Mouse (Mus musculus) MN1 (cell line): ENCODE data around the gene Syt16.

Experiments used
- DNase-seq: peaks from one replicate; pipeline ENCODE4 v3.0.0-alpha.2; 2016; ENCODE audit warnings: low spot score

Gene Syt16

GRCm38 (mm10) chr12:74105811-74106513 lies 108.5 kb downstream of the Syt16 start:
- DNase-seq = no peak

GRCm38 (mm10) chr12:74108663-74109081 lies 111.2 kb downstream of the Syt16 start:
- no peak for DNase-seq

GRCm38 (mm10) chr12:74109462-74110068 lies 112.1 kb downstream of the Syt16 start:
- no peak for DNase-seq

- no peak for DNase-seq
These were observed 119.4 kb downstream of the Syt16 start for GRCm38 (mm10) chr12:74116825-74117224.

GRCm38 (mm10) chr12:74125796-74126195 lies 128.3 kb downstream of the Syt16 start:
- DNase-seq = no peak

GRCm38 (mm10) chr12:74128229-74128628 lies 130.8 kb downstream of the Syt16 start:
- no peak for DNase-seq

- no peak for DNase-seq
These were observed 134.3 kb downstream of the Syt16 start for GRCm38 (mm10) chr12:74131790-74132189.

GRCm38 (mm10) chr12:74142147-74142546 lies 144.7 kb downstream of the Syt16 start:
- DNase-seq = no peak

- DNase-seq = no peak
These were observed 146.9 kb downstream of the Syt16 start for GRCm38 (mm10) chr12:74144385-74144784.

GRCm38 (mm10) chr12:74160791-74161190 lies 163.3 kb downstream of the Syt16 start:
- no peak for DNase-seq

GRCm38 (mm10) chr12:74163080-74163479 lies 165.6 kb downstream of the Syt16 start:
- no peak for DNase-seq

- no peak for DNase-seq
These were observed 173.8 kb downstream of the Syt16 start for GRCm38 (mm10) chr12:74171257-74171656.

GRCm38 (mm10) chr12:74173902-74174301 lies 176.4 kb downstream of the Syt16 start:
- DNase-seq = no peak

- DNase-seq = no peak
These were observed 187.1 kb downstream of the Syt16 start for GRCm38 (mm10) chr12:74184596-74184995.

GRCm38 (mm10) chr12:74188243-74188785 lies 190.9 kb downstream of the Syt16 start:
- no peak for DNase-seq

- DNase-seq = no peak
These were observed 191.4 kb downstream of the Syt16 start for GRCm38 (mm10) chr12:74188815-74189214.

- no peak for DNase-seq
These were observed 192.4 kb downstream of the Syt16 start for GRCm38 (mm10) chr12:74189840-74190239.

GRCm38 (mm10) chr12:74190297-74190696 lies 192.8 kb downstream of the Syt16 start:
- no peak for DNase-seq

GRCm38 (mm10) chr12:74192552-74192951 lies 195.1 kb downstream of the Syt16 start:
- DNase-seq = no peak

GRCm38 (mm10) chr12:74201410-74201809 lies 203.9 kb downstream of the Syt16 start:
- DNase-seq = no peak

- no peak for DNase-seq
These were observed 205.1 kb downstream of the Syt16 start for GRCm38 (mm10) chr12:74202431-74203042.

- DNase-seq = no peak
These were observed 214.7 kb downstream of the Syt16 start for GRCm38 (mm10) chr12:74212156-74212555.

GRCm38 (mm10) chr12:74216103-74216728 lies 218.8 kb downstream of the Syt16 start:
- DNase-seq = no peak
